Mouse (Mus musculus) hindbrain, embryonic 15.5 days (tissue): ENCODE data around the gene Rnf149. TPM values are rescaled to one million over a fixed set of nuclear protein-coding genes. Genes with fewer than 3 reads are reported as not detected.

ENCODE experiments used
- ATAC-seq: fragments of 200-750 bp; cut with Nextera tagmentation; 2 replicates; pipeline ENCODE4 v1.8.0; 2017; ENCODE audit warnings: low read depth, moderate number of reproducible peaks, moderate TSS enrichment; ENCODE audit not compliant: low FRiP score
- H3K27ac ChIP-seq: fragments of 300-500 bp; sonication (generic); replicated peaks from 2 replicates; pipeline ENCODE4 v1.5.1; 2015; ENCODE audit warnings: mild to moderate bottlenecking, inconsistent platforms
- H3K27me3 ChIP-seq: fragments of 300-500 bp; sonication (generic); 2 replicates; pipeline ENCODE4 v1.6.1; 2015; ENCODE audit warnings: control low read depth, inconsistent platforms
- H3K36me3 ChIP-seq: fragments of 300-500 bp; sonication (generic); 2 replicates; pipeline ENCODE4 v1.6.1; 2015; ENCODE audit warnings: control low read depth, inconsistent platforms
- H3K4me1 ChIP-seq: fragments of 300-500 bp; sonication (generic); replicated peaks from 2 replicates; pipeline ENCODE4 v1.6.1; 2015; ENCODE audit warnings: control low read depth, inconsistent platforms
- H3K4me2 ChIP-seq: fragments of 300-500 bp; sonication (generic); 2 replicates; pipeline ENCODE4 v1.6.1; 2015; ENCODE audit warnings: moderate library complexity, mild to moderate bottlenecking, inconsistent platforms
- H3K4me3 ChIP-seq: fragments of 300-500 bp; sonication (generic); 2 replicates; pipeline ENCODE4 v1.5.1; 2015; ENCODE audit warnings: mild to moderate bottlenecking, inconsistent platforms
- H3K9ac ChIP-seq: fragments of 300-500 bp; sonication (generic); 2 replicates; pipeline ENCODE4 v1.6.1; 2015; ENCODE audit warnings: inconsistent platforms
- H3K9me3 ChIP-seq: fragments of 300-500 bp; sonication (generic); 2 replicates; pipeline ENCODE4 v1.6.1; 2016; ENCODE audit warnings: control low read depth, inconsistent platforms
- WGBS: fragments of 180-500 bp; shearing (Covaris S2); methylation state at CpG from one replicate; pipeline ENCODE4 v1.1.7; 2015; 5-methylcytosine and 5-hydroxymethylcytosine counted together
- polyA plus RNA-seq: library from polyadenylated mRNA; unstranded; fragments of >200 nt; fragmentation: Nextera tagmentation; extraction: Ambion mirVana; gene quantifications from 2 replicates; pipeline ENCODE4 v1.2.1, GENCODE M21; 2015

Rnf149 gene
- polyA plus RNA-seq, 1 experiment from 2014 or later: 23.4 TPM

GRCm38 (mm10) chr1:39540592-39540991, 36.6 kb downstream of the Rnf149 start:
- H3K27ac ChIP-seq: no peak overlapping the region
- H3K9ac ChIP-seq: no peak overlapping the region
- no peak for ATAC-seq
- H3K4me3 ChIP-seq: no peak overlapping the region
- no peak overlapping the region for H3K4me2 ChIP-seq
- H3K9me3 ChIP-seq: no peaks in the 10 kb centered on the region
- peaks cover 14% of the 10 kb centered on the region for H3K4me1 ChIP-seq
- H3K27me3 ChIP-seq: no peaks in the 10 kb centered on the region
- peaks cover 59% of the 10 kb centered on the region for H3K36me3 ChIP-seq

- peaks cover 20% of the 10 kb centered on the region for H3K4me1 ChIP-seq
- no peaks in the 10 kb centered on the region for H3K27me3 ChIP-seq
- ATAC-seq: no peak
- H3K9ac ChIP-seq: no peak overlapping the region
- WGBS: 91% methylated on average over 10 of the region's 10 CpGs
- H3K27ac ChIP-seq: no peak overlapping the region
- 0 out of 2 replicates have a peak overlapping the region, but pooled peaks have one; percentile 7 for H3K4me2 ChIP-seq
- H3K36me3 ChIP-seq: peaks cover 38% of the 10 kb centered on the region
- no peaks in the 10 kb centered on the region for H3K9me3 ChIP-seq
- H3K4me3 ChIP-seq: no peak overlapping the region
These were observed 39.4 kb downstream of the Rnf149 start for GRCm38 (mm10) chr1:39537631-39538380.

GRCm38 (mm10) chr1:39536701-39537100, 40.5 kb downstream of the Rnf149 start:
- Histone ChIP-seq H3K9ac (peak overlapping the region; percentile 87), H3K4me2 (peak overlapping the region; percentile 94), H3K9me3 (no peaks in the 10 kb centered on the region), H3K4me1 (peaks cover 20% of the 10 kb centered on the region), H3K4me3 (peak overlapping the region; percentile 74), H3K27me3 (no peaks in the 10 kb centered on the region), H3K36me3 (peaks cover 30% of the 10 kb centered on the region), H3K27ac (no peak overlapping the region)
- ATAC-seq: no peak
- WGBS: 43% methylated on average over 7 of the region's 7 CpGs

GRCm38 (mm10) chr1:39535515-39536311, 41.5 kb downstream of the Rnf149 start:
- H3K9ac ChIP-seq: peak overlapping the region; percentile 87
- ATAC-seq: peak; percentile 93
- H3K27me3 ChIP-seq: no peaks in the 10 kb centered on the region
- H3K4me2 ChIP-seq: peak overlapping the region; percentile 94
- H3K4me3 ChIP-seq: peak overlapping the region; percentile 74
- H3K36me3 ChIP-seq: peaks cover 27% of the 10 kb centered on the region
- H3K9me3 ChIP-seq: no peaks in the 10 kb centered on the region
- H3K27ac ChIP-seq: peak overlapping the region; percentile 87
- peaks cover 20% of the 10 kb centered on the region for H3K4me1 ChIP-seq
- under 1% methylated on average over 79 of the region's 100 CpGs for WGBS

GRCm38 (mm10) chr1:39534831-39535230, 42.4 kb downstream of the Rnf149 start, which contains the start of gene Cnot11:
Gene Cnot11, plus strand, starts transcription at chr1:39534992.
- peak within 1 kb of the TSS; percentile 87 for H3K9ac ChIP-seq
- 37% methylated on average over 13 of the region's 13 CpGs for WGBS
- no peak for ATAC-seq
- H3K27me3 ChIP-seq: no peaks in the 10 kb centered on the region
- peak within 1 kb of the TSS; percentile 74 for H3K4me3 ChIP-seq
- no peaks in the 10 kb centered on the region for H3K9me3 ChIP-seq
- H3K4me2 ChIP-seq: peak within 1 kb of the TSS; percentile 94
- H3K36me3 ChIP-seq: peaks cover 18% of the 10 kb centered on the region
- H3K4me1 ChIP-seq: peaks cover 20% of the 10 kb centered on the region
- peak within 1 kb of the TSS; percentile 87 for H3K27ac ChIP-seq

- H3K4me3 ChIP-seq: no peak overlapping the region
- H3K27me3 ChIP-seq: no peaks in the 10 kb centered on the region
- H3K27ac ChIP-seq: no peak overlapping the region
- H3K9ac ChIP-seq: no peak overlapping the region
- ATAC-seq: no peak
- H3K9me3 ChIP-seq: no peaks in the 10 kb centered on the region
- H3K4me1 ChIP-seq: peaks cover 20% of the 10 kb centered on the region
- H3K4me2 ChIP-seq: no peak overlapping the region
- WGBS: 28% methylated on average over 3 of the region's 3 CpGs
- peaks cover 9% of the 10 kb centered on the region for H3K36me3 ChIP-seq
These were observed 43.3 kb downstream of the Rnf149 start for GRCm38 (mm10) chr1:39533917-39534316.

- WGBS: 71% methylated on average over 4 of the region's 4 CpGs
These were observed 46.2 kb downstream of the Rnf149 start for GRCm38 (mm10) chr1:39531036-39531435.

GRCm38 (mm10) chr1:39530258-39530943, 46.8 kb downstream of the Rnf149 start:
- Histone ChIP-seq H3K36me3 (no peaks in the 10 kb centered on the region), H3K9ac (no peak overlapping the region), H3K27ac (no peak overlapping the region), H3K4me2 (no peak overlapping the region), H3K27me3 (no peaks in the 10 kb centered on the region), H3K9me3 (no peaks in the 10 kb centered on the region), H3K4me3 (no peak overlapping the region), H3K4me1 (peaks cover 6% of the 10 kb centered on the region)
- WGBS: 37% methylated on average over 13 of the region's 13 CpGs
- peak; percentile 7; the same call in 1 of the 2 replicates for ATAC-seq

More at GRCm38 (mm10) chr1:39531036-39531435, 46.2 kb downstream of the Rnf149 start:
- H3K4me3 ChIP-seq: no peak overlapping the region
- no peaks in the 10 kb centered on the region for H3K36me3 ChIP-seq
- ATAC-seq: no peak
- H3K9ac ChIP-seq: no peak overlapping the region
- H3K9me3 ChIP-seq: no peaks in the 10 kb centered on the region
- H3K27ac ChIP-seq: no peak overlapping the region
- no peak overlapping the region for H3K4me2 ChIP-seq
- H3K4me1 ChIP-seq: peaks cover 6% of the 10 kb centered on the region
- no peaks in the 10 kb centered on the region for H3K27me3 ChIP-seq

- no peak for ATAC-seq
- Histone ChIP-seq H3K27ac (no peak overlapping the region), H3K27me3 (no peaks in the 10 kb centered on the region), H3K4me2 (no peak overlapping the region), H3K9ac (no peak overlapping the region), H3K9me3 (no peaks in the 10 kb centered on the region), H3K4me3 (no peak overlapping the region), H3K4me1 (no peaks in the 10 kb centered on the region), H3K36me3 (no peaks in the 10 kb centered on the region)
- WGBS: 54% methylated on average over 6 of the region's 6 CpGs
These were observed 48.9 kb downstream of the Rnf149 start for GRCm38 (mm10) chr1:39528319-39528718.

- no peak; the same call in 1 of the 2 replicates for ATAC-seq
- 14% methylated on average over 7 of the region's 7 CpGs for WGBS
- Histone ChIP-seq H3K9me3 (no peaks in the 10 kb centered on the region), H3K4me1 (no peaks in the 10 kb centered on the region), H3K36me3 (no peaks in the 10 kb centered on the region), H3K27ac (no peak overlapping the region), H3K9ac (no peak overlapping the region), H3K4me3 (no peak overlapping the region), H3K4me2 (no peak overlapping the region), H3K27me3 (no peaks in the 10 kb centered on the region)
These were observed 49.8 kb downstream of the Rnf149 start for GRCm38 (mm10) chr1:39527432-39527831.

- no peak for ATAC-seq
- no peak overlapping the region for H3K4me3 ChIP-seq
- no peaks in the 10 kb centered on the region for H3K9me3 ChIP-seq
- no peaks in the 10 kb centered on the region for H3K27me3 ChIP-seq
- H3K27ac ChIP-seq: no peak overlapping the region
- H3K9ac ChIP-seq: no peak overlapping the region
- H3K36me3 ChIP-seq: no peaks in the 10 kb centered on the region
- no peak overlapping the region for H3K4me2 ChIP-seq
- no peaks in the 10 kb centered on the region for H3K4me1 ChIP-seq
- WGBS: 85% methylated on average over 9 of the region's 9 CpGs
These were observed 50.6 kb downstream of the Rnf149 start for GRCm38 (mm10) chr1:39526371-39527167.
